Mouse (Mus musculus): Measurements from ENCODE around the gene N4bp3.

N4bp3 gene

GRCm38 (mm10) chr11:51595459-51596083 lies 55.1 kb downstream of the N4bp3 start:
- 59% methylated on average over 1 of the region's 1 CpGs for WGBS

- WGBS, result 64% methylated on average over 3 of the region's 3 CpGs
Observed at GRCm38 (mm10) chr11:51594715-51595350, 55.8 kb downstream of the N4bp3 start.

GRCm38 (mm10) chr11:51593849-51594248 lies 56.8 kb downstream of the N4bp3 start:
- WGBS, result 91% methylated on average over 6 of the region's 6 CpGs

GRCm38 (mm10) chr11:51593368-51593767 lies 57.3 kb downstream of the N4bp3 start:
- WGBS, result 93% methylated on average over 4 of the region's 4 CpGs

Data from cerebral cortex, adult 2 months (tissue).